Mouse (Mus musculus) kidney, adult 8-10 months (tissue): Measurements from ENCODE around the gene Tcf25.
"Not testable (repeated sequence)": the region's sequence is repeated elsewhere in the genome, so short reads cannot be mapped to it uniquely, and the experiment has no call there.

ENCODE experiments used
- DNase-seq, 2 experiments: peaks; one replicate each; pipeline ENCODE4 v3.0.0; 2022

Gene Tcf25

GRCm38 (mm10) chr8:123431616-123432365, 58.2 kb downstream of the Tcf25 start:
- DNase-seq: no peak

DNA sequence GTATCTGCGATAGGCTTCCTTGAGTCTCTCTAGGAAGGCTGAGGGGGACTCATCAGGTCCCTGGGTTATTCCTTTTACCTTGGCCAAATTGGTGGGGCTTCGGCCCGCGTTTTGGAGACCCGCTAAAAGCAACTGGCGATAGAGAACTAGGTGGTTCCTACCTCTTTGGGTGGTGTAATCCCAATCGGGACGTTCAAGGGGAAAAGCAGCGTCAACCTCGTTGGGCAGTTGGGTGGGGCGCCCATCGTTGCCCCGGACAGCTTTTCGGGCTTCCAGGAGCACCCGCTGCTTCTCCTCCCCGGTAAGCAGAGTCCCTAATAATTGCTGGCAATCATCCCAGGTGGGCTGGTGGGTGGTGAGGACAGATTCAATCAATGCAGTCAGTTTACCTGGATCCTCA, 58.8 kb downstream of the Tcf25 start:
- DNase-seq: no peak

DNA sequence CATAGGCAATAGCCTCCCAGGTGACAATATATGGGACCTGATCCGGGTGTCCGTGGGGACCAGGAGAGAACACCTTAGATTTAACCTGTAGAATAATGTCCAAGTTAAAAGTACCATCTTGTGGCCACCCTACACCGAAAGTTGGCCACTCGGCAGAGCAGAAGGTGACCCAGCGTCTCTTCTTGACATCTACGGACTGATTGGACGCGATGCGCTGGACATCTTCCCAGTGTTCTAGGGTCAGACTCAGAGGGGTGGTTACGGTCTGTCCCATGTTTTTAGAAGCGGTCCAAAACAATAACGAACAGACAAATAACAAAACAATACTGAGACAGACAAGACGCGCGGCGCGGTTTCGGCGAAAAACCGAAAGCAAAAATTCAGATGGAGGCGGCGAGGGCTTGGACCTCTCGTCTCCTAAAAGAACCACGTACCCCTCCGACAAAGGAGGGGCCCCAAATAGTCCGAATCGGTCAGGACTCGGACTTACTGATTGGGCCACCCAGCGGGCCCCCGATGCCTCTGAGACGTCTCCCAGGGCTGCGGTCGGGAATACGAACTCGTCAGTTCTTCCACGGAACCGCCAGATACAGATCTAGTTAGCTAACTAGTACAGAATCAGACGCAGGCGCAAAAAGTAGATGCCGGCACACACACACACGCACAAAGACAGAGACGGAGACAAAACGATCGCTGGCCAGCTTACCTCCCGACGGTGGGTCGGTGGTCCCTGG, 59.9 kb downstream of the Tcf25 start:
- not testable (repeated sequence) for DNase-seq

- DNase-seq: no peak
Observed at GRCm38 (mm10) chr8:123441788-123442187, 68.2 kb downstream of the Tcf25 start.

GRCm38 (mm10) chr8:123442351-123442750, 68.8 kb downstream of the Tcf25 start:
- DNase-seq: no peak

- DNase-seq: peak; percentile 95 to 98
Observed at GRCm38 (mm10) chr8:123442871-123443575, 69.5 kb downstream of the Tcf25 start.

- DNase-seq: peak; percentile 81 to 89
Observed at GRCm38 (mm10) chr8:123443576-123443921, 70.0 kb downstream of the Tcf25 start.

DNA sequence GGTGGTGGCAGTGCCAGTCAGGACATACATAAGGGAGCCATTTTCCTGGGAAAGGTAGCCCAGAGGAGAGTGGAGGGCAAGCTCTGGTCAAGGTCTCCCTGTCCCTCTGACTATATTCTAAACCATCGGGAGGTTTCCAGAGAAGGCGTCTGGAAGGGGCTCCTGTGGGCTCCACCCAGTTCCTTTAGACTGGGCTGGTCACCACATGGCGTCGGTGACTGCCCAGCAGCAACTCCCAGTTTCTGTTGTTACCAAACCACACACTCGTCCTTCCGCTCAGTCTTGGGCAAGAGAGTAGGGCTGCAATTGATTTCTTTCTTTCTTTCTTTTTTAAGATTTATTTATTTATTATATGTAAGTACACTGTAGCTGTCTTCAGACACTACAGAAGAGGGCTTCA, 70.6 kb downstream of the Tcf25 start:
- DNase-seq: no peak

DNA sequence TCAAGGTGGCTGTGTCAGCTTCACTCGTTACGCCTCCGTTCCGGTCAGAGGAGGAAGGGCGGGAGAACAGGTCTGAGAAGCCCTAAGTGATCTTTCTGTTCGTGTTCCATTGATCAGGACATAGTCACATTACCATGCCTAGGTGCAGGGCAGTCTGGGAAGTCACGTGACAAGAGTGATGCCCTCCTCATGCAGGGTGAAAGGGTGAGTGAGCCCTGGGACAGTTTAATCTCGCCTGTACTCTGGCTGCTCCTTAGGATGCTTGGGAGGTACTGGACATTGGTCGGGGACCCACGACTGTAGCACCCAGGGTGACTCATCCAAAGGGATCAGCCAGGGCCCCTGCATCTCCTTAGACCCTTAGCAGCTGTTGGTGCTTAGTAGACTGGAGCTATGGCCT, 72.4 kb downstream of the Tcf25 start:
- DNase-seq: peak in 1 of 2 experiments; percentile 28

DNA sequence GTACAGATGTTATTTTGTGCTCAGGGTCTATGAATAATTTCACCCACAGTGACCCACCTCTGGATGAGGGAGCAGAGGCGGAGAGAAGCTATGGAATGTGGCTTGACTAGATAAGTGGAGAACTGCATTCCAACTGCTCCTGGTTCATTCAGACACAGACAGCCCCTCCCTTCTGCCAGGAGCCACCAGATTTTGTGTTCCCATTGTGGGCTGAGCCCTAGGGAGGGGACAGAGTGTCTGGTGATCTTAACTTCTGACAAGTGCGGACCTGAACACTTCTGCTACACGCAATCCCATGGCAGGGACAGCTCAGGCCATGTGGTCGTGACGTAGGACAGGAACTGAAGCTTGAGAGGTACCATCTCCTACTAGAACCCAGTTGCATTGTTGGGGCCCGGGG, 73.2 kb downstream of the Tcf25 start:
- no peak for DNase-seq

GRCm38 (mm10) chr8:123450783-123451182, 77.2 kb downstream of the Tcf25 start:
- no peak for DNase-seq

- not testable (repeated sequence) for DNase-seq
Observed at GRCm38 (mm10) chr8:123451747-123452146, 78.2 kb downstream of the Tcf25 start.

DNA sequence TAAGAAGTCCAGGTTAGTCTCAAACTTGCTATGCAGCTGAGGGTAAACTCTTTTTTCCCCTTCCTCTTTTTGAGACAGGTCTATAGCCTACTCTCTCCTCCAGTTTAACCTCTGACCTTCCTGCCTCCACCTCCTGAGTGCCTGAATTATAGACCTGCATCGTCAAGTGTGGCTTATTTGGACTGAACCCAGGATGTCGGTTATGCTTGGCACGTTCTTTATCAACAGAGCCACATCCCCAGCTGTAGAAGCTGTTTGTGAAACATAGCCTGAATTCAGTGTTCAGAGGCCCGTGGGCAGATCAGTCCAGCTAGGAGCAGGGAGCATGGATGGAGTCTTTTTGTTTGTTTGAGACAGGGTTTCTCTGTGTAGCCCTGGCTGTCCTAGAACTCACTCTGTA, 78.6 kb downstream of the Tcf25 start:
- DNase-seq: no peak

- no peak for DNase-seq
Observed at GRCm38 (mm10) chr8:123453291-123453690, 79.7 kb downstream of the Tcf25 start.
